Mouse (Mus musculus) left cerebral cortex, postnatal 36 days (tissue): ENCODE data around the gene Wnt6. TPM values are rescaled to one million over a fixed set of nuclear protein-coding genes. Genes with fewer than 3 reads are reported as not detected.

ENCODE experiments used
- DNase-seq, 2 experiments: peaks; one replicate each; pipeline ENCODE4 v3.0.0; 2021 to 2022; ENCODE audit warnings: low spot score in 2 of 2, mixed read lengths in 1 of 2
- intact Hi-C: fragments of 180-260 bp; cut with DNase I; formaldehyde crosslinking; loops from one replicate; pipeline ENCODE4 v1.15.1; 2025
- total RNA-seq, 2 experiments: library from RNA; stranded (reverse); gene quantifications; 2 replicates each; pipeline ENCODE4 v1.2.3; 2021

The Wnt6 gene
- total RNA-seq, 2 experiments from 2014 or later: 1.4 to 4.0 TPM

DNA sequence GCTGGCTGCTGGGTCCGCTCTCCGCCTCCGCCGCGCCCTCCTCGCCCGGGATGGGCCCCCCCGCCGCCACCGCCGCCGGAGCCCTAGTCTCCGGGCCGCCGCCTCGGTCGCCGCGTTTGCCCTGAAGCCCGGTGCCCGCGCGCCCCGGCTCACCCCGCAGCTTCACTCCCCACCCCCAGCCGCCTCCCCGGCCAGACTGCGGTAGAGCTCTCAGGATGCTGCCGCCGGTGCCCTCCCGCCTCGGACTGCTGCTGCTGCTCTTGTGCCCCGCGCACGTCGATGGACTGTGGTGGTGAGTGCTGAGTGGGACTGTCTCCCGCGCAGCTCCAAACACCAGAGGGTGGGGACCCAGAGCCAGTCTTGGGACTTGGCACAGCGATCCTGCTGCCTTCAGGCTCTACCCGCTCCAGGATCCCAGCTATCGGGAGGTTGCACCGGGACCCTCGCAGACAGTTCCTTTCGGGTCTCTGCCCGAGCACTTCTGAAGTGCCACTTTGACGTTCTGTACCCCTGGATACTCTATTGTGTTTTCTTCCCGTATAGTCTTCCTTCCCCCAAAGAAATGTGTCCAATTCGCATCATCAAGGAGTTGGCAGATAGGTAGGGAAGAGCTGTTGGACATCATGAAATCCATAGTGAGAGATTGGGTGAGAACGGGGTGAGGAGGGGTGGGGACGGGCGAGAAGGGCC lies 384 bp downstream of the Wnt6 start:
- intact Hi-C loops: no loop called here
- DNase-seq: no peak

DNA sequence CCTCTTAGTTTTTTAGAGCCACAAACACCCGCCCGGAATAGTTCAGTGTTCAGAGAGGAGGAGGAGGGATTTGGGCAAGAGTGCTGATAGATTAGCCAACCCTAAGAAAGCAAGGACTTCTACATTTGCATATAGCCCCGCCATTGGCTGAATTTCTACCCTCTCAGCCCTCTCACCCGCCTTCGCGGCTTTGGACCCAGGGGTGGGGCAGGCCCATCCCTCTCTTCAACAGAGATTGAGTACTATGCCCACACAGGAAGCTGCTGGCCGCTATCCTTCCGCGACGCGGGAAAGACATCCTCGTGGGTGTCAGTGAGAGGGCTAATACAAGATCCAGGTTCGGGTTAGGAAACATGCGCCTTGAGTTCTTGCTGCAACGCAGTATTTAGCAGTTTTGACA lies 1.4 kb downstream of the Wnt6 start:
- intact Hi-C loops: no loop called here
- peak; percentile 46 to 49 for DNase-seq

DNA sequence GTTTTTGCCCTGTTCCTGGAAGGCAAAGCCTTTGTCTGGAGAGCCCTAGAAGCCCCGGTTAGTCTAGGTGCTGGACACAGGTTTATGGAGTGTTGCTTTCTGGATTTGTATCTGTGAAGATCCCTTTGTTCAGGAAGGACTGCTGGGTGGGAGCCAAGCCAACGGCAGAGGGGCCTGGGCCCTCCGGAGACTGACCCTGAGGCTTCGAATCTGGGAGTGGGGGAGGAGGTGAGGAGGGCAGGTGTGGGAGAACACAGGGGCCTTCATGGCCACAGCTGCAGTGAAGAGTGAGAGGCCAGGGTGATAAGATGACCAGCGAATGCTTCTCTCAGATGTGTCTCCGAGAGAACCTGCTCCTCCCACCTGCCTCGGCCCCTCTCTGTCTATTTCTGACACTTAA lies 2.4 kb downstream of the Wnt6 start:
- intact Hi-C loops: no loop called here
- DNase-seq: no peak

DNA sequence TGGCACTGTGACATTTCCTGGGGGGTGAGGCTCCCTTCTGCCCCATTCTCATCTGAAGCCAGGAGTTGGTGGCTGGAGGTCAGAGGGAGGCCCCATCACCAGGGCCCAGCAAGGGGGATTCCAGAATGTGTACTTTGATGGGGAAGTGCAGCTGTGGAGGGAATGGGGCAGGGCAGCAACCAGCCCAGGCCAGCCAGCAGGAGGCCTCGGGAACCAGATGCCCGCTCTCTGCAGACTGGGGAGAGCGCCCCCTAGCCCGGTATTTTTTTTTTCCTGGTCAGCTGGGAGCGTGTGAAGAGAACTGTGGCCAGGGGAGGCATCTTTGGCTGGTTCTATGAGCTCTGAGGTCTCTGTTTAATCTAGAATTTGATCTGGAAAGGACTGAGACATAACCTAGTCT lies 4.1 kb downstream of the Wnt6 start:
- intact Hi-C loops: no loop called here
- DNase-seq: no peak

DNA sequence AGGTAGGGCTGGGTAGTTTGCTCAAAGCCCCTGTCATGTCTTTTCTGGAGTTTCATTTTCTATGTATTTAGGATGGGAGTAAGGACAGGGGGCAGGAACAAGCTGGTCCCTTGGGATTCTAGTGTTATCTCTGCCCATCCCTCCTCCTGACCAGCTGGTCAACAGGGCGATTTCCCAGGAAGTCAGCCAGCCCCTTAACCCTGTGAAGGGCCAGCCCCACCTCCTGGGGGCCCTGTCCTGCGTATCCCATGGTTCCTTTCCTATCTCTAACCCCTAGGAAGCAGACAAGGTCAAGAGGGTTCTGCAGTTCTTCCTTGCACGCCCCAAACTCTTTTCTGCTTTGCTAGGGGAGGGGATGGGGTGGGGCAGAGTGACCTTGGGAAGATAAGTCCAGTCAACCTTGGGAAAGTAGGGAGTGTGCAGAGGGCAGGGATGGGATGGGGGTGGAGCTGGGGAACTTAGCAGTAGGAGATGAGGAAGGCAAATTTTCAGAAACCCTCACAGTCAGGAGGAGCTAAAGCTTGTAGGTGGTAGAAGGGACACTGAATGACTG lies 7.3 kb downstream of the Wnt6 start:
- DNase-seq: no peak
- intact Hi-C loops: no loop called here

DNA sequence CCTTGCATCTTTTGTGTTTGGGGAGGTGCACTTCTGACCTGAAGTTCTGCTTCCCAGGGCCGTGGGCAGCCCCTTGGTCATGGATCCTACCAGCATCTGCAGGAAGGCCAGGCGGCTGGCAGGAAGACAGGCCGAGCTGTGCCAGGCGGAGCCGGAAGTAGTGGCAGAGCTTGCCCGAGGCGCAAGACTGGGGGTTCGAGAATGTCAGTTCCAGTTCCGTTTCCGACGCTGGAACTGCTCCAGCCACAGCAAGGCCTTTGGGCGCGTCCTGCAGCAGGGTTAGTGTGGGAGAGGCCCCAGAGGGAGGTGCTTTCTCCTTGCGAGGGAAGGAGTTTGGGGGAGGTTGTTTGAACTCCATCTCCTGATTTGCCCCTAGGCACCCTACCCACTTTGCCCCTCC lies 10.4 kb downstream of the Wnt6 start:
- DNase-seq: no peak
- intact Hi-C loops: no loop called here

DNA sequence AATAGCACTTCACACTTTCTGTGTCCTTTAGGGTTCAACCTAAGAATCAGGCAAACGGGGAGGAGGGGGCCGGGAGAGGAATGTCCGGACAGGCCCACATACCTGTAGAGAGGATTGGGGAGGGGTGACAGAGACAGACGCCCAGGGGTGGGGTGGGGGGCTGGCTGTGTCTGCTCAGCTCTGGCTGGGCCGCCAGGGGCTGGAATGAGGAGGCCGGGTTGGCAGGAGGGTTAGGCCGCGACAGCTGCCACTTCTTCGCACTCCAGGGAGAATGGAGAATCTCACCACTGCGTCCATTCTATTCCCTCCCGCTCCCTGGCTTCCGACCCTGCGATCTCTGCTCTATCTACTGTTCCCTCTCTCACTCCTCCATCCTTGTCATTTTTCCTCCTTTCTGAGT lies 11.9 kb downstream of the Wnt6 start:
- no peak for DNase-seq
- intact Hi-C loops: no loop called here

DNA sequence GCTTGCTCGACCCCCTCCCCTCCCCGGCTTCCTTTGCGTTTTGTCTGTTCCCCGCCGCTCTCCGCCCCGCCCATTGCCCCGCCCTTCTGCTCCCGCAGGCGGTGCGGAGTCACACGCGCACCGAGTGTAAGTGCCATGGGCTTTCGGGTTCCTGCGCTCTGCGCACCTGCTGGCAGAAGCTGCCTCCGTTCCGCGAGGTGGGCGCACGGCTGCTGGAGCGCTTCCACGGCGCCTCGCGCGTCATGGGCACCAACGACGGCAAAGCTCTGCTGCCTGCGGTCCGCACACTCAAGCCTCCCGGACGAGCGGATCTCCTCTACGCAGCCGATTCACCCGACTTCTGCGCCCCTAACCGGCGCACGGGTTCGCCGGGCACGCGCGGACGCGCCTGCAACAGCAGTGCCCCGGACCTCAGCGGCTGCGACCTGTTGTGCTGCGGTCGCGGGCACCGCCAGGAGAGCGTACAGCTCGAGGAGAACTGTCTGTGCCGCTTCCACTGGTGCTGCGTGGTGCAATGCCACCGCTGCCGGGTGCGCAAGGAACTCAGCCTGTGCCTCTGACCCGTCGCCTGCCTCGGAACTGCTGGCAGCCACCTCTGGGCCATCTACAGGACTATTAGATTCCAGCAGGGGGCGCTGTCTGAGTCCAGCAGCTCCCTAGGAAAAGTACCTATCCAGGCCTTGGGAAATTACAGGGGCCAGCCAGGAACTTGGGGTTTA lies 12.5 kb downstream of the Wnt6 start:
- peak in 1 of 2 experiments; percentile 45 for DNase-seq
- intact Hi-C loops: no loop called here

DNA sequence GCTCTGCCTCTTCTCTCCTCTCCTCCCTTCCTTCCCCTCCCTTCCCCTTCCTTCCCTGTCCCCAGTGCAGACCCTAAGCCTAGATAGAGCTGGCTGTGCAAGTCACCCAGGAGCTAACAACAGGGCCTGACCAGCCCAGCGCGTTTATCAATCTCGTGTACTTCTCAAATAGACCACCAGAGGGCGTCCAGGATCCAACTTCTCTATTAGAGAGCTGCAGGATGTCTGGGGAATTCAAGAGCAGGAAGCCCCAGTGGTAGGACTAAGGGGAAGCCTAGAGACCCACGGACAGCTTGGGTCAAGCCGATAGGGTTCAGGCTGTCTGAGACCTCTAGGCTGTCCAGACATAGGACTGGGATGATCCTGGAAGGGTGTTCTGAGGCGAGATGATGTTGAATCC lies 16.2 kb downstream of the Wnt6 start:
- DNase-seq: peak; percentile 70 to 84
- intact Hi-C loops: loop anchor here (2.0 kb wide), 1 partner anchor 21 kb away; no protein-coding TSS in a partner anchor

DNA sequence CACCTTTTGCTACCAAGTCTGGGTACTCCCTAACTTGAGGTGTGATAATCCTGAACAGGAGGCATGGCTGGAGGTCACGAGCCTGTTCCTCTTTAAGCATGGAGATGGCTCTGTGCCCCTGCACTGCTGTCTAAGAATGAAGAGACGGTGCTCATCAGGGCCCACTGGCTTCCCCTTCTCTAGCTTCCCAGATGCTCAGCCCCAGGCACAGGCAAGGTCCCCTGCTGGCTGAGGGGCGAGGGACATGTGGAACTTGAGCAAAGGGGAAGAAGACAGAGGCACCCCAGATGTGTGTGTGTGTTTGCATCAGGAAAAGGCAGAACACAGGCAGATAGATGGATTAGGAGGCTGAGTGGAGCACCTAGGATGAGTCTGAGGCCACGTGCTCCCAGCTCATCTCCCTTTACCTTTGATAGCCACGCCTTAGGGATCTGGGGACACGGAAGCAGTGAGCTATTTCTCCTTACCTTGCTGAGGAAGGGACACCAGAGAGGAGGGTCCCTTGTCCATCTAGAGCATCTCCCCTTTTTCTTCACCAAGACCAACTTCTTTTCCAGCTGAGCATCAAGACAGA lies 17.0 kb downstream of the Wnt6 start:
- intact Hi-C loops: loop anchor here (2.0 kb wide), 1 partner anchor 20 kb away; no protein-coding TSS in a partner anchor

DNA sequence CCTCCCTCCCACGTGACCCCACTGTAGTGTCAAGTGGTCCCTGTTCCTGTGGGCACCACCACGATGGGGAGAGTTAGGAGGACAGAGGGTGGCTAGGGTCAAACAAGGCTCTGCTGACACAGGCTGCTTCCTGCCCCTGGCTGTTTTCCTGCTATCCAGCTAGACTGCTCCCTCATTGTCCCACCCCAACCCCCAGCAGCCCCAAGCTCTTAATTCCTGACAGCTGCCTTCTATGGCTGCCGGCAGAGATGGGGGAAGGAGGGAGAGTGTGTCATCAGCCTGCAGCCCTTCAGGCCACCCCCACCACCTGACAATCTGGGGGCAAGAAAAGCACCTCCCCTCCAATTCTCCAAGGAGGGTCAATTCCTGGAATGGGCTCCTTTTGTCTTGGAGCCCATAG lies 18.4 kb downstream of the Wnt6 start:
- intact Hi-C loops: no loop called here
- no peak for DNase-seq

More for the DNA sequence above, 17.0 kb downstream of the Wnt6 start:
- DNase-seq: no peak

DNA sequence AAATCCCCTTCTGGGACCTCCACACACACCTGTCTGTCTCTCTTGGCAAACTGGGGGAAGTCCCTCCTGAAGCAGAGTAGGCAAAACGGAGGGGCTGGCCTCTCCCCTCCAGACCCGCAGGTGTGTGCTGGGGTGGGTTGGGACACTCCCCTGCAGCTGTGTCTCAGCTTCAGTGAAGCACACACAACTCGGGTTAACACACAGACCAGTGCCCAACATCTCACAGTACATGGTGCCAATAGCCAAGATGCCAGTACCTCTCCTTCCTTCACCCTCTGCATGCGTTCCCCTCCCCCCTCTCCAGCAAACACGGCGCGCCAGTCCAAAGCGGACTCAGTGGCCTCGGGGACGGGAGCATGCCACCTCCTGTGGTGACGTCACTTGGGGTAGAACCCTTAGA lies 19.6 kb downstream of the Wnt6 start, which contains the start of gene Wnt10a:
TSS of gene Wnt10a (plus strand) at position 268 of the 400 bp plus-strand sequence.
- intact Hi-C loops: no loop called here
- DNase-seq: no peak

DNA sequence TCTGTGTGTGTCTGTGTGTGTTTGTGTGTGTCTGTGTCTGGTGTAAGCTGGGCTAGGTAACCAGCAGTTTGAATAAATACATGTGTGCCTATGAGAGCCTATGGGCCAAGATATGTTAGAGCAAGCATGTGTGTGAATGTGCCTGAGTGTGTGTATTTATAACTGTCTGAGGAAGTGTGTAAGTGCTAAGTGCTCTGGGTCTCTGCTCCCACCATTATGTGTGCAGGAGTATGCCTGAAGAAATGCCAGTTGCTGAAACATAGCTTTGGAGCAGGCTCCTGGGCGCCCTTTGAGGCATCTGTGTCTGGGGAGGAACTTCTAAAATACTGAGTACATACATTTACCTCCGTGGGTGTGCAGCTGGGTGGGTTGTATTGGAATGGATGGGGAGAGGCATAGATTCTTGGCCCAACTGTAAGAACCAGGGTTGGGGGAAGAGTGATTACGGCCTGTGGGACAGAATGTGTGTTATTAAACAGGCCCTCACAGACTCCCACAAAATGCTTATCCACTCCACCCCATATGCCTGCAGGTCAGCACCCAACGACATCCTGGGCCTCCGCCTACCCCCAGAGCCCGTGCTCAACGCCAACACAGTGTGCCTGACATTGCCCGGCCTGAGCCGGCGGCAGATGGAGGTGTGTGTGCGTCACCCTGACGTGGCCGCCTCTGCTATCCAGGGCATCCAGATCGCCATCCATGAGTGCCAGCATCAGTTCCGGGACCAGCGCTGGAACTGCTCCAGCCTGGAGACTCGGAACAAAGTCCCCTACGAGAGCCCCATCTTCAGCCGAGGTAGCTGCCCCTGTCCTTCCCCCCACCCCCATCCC lies 21.4 kb downstream of the Wnt6 start:
- intact Hi-C loops: no loop called here
- peak in 1 of 2 experiments; percentile 71 for DNase-seq

DNA sequence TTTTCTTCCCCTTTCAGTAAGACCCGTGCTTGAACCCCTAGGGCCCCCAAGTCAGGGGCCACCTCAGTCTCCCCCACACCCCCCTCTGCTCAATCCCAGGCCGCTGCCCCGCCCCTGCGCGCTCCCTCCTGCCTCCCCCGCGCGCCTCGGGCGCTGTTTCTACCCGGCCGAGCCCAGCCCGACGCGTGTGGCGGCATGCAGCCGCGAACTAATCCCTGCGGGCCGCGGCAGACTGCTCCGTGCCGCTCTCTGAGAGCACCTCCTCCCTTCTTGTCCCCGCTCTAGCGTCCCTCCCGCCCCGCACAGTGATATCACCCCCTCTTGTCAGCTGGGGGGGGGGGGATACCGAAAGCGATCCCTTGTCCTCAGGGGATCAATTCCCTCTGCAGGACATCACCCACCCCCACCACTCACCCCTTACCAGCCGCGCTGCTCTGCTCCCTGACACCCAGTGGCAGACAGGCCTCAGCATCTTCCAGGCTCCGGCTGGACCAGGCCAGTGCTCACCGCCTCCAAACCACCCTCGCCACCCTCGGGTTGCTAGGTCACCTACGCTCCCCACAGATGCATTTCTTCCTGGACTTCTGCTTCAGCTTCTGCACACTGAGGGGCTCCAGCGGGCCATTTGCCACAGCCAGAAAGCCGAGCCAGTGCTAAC lies 22.9 kb downstream of the Wnt6 start:
- intact Hi-C loops: no loop called here

DNA sequence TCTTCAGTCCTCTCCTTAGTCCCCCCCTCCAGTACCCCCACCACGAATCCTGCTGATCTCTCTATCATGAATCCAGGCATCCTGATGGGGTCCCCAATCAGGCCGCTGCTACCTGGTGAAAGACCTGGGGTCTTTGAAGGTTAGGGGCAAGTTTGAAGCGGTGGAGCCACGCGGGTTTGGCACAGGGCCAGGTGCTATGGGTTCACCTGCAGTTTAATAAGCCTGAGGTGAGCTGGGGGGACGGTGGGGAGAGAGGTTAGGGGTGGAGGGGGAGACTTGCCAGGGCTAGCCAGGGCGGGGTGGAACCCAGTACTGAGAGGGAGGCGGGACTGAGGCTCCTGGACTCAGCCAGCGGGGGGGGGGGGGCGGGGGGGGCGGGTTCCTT lies 23.4 kb downstream of the Wnt6 start:
- no peak for DNase-seq
- intact Hi-C loops: no loop called here

More for the DNA sequence above, 22.9 kb downstream of the Wnt6 start:
- DNase-seq: no peak

DNA sequence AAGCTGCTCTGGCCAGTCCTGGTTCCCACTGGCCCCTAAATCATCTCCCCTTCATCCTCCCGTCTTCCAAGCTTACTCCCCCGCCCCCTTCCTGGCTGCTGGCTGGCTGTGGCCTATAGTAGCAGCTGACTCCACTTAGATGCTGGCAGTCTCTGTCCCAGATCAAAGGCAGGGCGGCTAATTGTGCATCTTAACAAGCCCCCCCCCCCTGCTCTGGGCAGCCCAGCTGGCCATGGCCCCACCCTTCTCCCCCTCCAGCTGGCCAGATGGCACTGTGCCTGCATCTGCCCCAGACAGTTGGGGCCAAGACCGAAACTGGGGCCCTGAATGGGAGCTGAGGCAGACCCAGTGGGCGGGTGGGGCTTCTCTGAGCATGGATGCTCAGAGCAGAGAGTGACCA lies 25.8 kb downstream of the Wnt6 start:
- intact Hi-C loops: no loop called here
- DNase-seq: no peak

DNA sequence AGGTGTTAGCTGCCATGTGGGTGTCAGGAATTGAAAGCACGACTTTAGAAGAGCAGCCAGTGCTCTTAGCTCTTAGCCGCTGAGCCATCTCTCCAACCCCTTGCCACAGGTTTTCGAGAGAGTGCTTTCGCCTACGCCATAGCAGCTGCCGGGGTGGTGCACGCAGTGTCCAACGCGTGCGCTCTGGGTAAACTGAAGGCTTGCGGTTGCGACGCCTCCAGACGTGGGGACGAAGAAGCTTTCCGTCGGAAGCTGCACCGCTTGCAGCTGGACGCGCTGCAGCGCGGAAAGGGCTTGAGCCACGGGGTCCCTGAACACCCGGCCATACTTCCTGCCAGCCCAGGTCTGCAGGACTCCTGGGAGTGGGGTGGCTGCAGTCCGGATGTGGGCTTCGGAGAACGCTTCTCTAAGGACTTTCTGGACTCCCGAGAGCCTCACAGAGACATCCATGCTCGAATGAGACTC lies 28.8 kb downstream of the Wnt6 start:
- intact Hi-C loops: no loop called here
- peak; percentile 57 to 72 for DNase-seq

DNA sequence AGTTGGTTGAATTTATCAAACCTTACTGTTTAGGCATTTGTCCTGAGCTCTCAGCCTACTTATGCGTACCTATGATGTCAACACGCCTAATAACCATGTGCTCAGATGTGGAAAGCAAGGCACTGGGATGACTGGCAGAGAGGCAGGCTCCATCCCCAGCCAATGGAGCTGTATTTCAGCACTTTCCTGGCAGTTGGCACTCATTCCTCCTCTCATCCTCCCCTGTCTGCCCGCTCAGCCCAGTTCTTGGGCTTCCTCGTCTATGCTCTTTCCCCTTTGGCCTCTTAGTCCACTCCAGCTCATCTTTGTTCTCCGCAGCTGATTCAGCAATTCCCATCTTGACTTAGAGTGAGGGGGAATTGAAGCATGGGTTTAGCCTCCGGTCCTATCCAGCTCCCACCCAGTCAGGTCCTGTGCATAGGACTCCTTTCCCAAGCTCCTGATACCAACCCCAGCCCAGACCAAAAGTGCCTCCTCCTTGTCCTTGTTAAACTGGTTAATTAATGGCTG lies 30.0 kb downstream of the Wnt6 start:
- DNase-seq: no peak
- intact Hi-C loops: no loop called here
